Comparison of ENCODE assay signal across 18 mouse cellular contexts in genomic region chr1:182987801-182988200, GRCm38 (mm10).
"Had no signal": no experiment of that assay in that cellular context is flagged by ENCODE, and none has a peak within 500 bp of the region (broad histone marks: within the 10 kb centered on the region; RNA-seq: fewer than 3 reads in every experiment).

No protein-coding gene starts in this region.

- H3K27me3 ChIP-seq: intestine, embryonic 15.5 days; kidney, embryonic 15.5 days; liver, embryonic 13.5 days; midbrain, embryonic 15.5 days; neural tube, embryonic 12.5 days had no signal

- DNase-seq: kidney, adult 11 months; kidney, adult 8-10 months; kidney, postnatal 10 days; kidney, postnatal 4 days; liver, embryonic 13.5 days; right cerebral cortex, adult 18-20 months; right cerebral cortex, postnatal 14 days; right cerebral cortex, postnatal 4 days; thymus, adult 2 months; thymus, postnatal 14 days; thymus, postnatal 4 days had no signal

- H3K9ac ChIP-seq: intestine, embryonic 15.5 days; kidney, embryonic 15.5 days; liver, embryonic 13.5 days; midbrain, embryonic 12.5 days; midbrain, embryonic 15.5 days; neural tube, embryonic 12.5 days; neural tube, embryonic 15.5 days had no signal

- H3K4me2 ChIP-seq: intestine, embryonic 15.5 days; kidney, embryonic 15.5 days; liver, embryonic 13.5 days; midbrain, embryonic 12.5 days; midbrain, embryonic 15.5 days; neural tube, embryonic 12.5 days; neural tube, embryonic 15.5 days had no signal

- H3K36me3 ChIP-seq: intestine, embryonic 15.5 days; kidney, embryonic 15.5 days; liver, embryonic 13.5 days; midbrain, embryonic 12.5 days; midbrain, embryonic 15.5 days; neural tube, embryonic 12.5 days; neural tube, embryonic 15.5 days had no signal

- ATAC-seq: intestine, embryonic 15.5 days; midbrain, embryonic 15.5 days had no signal

- H3K4me3 ChIP-seq: intestine, embryonic 15.5 days; kidney, embryonic 15.5 days; liver, embryonic 13.5 days; midbrain, embryonic 12.5 days; midbrain, embryonic 15.5 days; neural tube, embryonic 12.5 days; neural tube, embryonic 15.5 days had no signal

- H3K9me3 ChIP-seq: intestine, embryonic 15.5 days; kidney, embryonic 15.5 days; liver, embryonic 13.5 days; midbrain, embryonic 12.5 days; midbrain, embryonic 15.5 days; neural tube, embryonic 12.5 days; neural tube, embryonic 15.5 days had no signal

- H3K27ac ChIP-seq: intestine, embryonic 15.5 days; kidney, embryonic 15.5 days; liver, embryonic 13.5 days; macrophage; midbrain, embryonic 12.5 days; midbrain, embryonic 15.5 days; neural tube, embryonic 12.5 days; neural tube, embryonic 15.5 days had no signal
